Mouse (Mus musculus): Measurements from ENCODE around the gene Phospho1.

Phospho1 gene

GRCm38 (mm10) chr11:95814101-95814500 is 10.2 kb upstream of the Phospho1 start:
- no peak for DNase-seq

GRCm38 (mm10) chr11:95814857-95815256 is 9.4 kb upstream of the Phospho1 start:
- no peak for DNase-seq

- no peak for DNase-seq
Observed at GRCm38 (mm10) chr11:95815412-95815811, 8.9 kb upstream of the Phospho1 start.

- no peak for DNase-seq
Observed at GRCm38 (mm10) chr11:95819138-95819537, 5.2 kb upstream of the Phospho1 start.

GRCm38 (mm10) chr11:95821511-95821910 is 2.8 kb upstream of the Phospho1 start:
- no peak for DNase-seq

- DNase-seq, result no peak
Observed at GRCm38 (mm10) chr11:95822437-95822836, 1.9 kb upstream of the Phospho1 start.

- DNase-seq, result peak; percentile 82 to 83
Observed at GRCm38 (mm10) chr11:95824877-95825243, 561 bp downstream of the Phospho1 start.

GRCm38 (mm10) chr11:95825625-95826024 is 1.3 kb downstream of the Phospho1 start:
- DNase-seq, result no peak

GRCm38 (mm10) chr11:95826317-95827167 is 2.2 kb downstream of the Phospho1 start:
- DNase-seq, result no peak

GRCm38 (mm10) chr11:95827168-95827447 is 2.8 kb downstream of the Phospho1 start:
- no peak for DNase-seq

GRCm38 (mm10) chr11:95827464-95828085 is 3.3 kb downstream of the Phospho1 start:
- DNase-seq, result peak; percentile 82 to 89

- DNase-seq, result no peak
Observed at GRCm38 (mm10) chr11:95828181-95828964, 4.1 kb downstream of the Phospho1 start.

- no peak for DNase-seq
Observed at GRCm38 (mm10) chr11:95829526-95830050, 5.3 kb downstream of the Phospho1 start.

GRCm38 (mm10) chr11:95830411-95831275 is 6.3 kb downstream of the Phospho1 start:
- DNase-seq, result peak in 1 of 2 experiments; percentile 39

- DNase-seq, result peak in 1 of 2 experiments; percentile 23
Observed at GRCm38 (mm10) chr11:95831276-95831619, 6.9 kb downstream of the Phospho1 start.

- DNase-seq, result peak in 1 of 2 experiments; percentile 56
Observed at GRCm38 (mm10) chr11:95831641-95832040, 7.3 kb downstream of the Phospho1 start.

- DNase-seq, result no peak
Observed at GRCm38 (mm10) chr11:95832129-95833005, 8.1 kb downstream of the Phospho1 start.

- peak in 1 of 2 experiments; percentile 52 for DNase-seq
Observed at GRCm38 (mm10) chr11:95833006-95833570, 8.8 kb downstream of the Phospho1 start.

- DNase-seq, result peak in 1 of 2 experiments; percentile 31
Observed at GRCm38 (mm10) chr11:95833631-95834142, 9.4 kb downstream of the Phospho1 start.

GRCm38 (mm10) chr11:95834143-95834667 is 9.9 kb downstream of the Phospho1 start:
- peak; percentile 30 to 35 for DNase-seq
